Mouse (Mus musculus) macrophage (primary cell): ENCODE measurements around the gene Tuba1c. TPM values are rescaled to one million over a fixed set of nuclear protein-coding genes. Genes with fewer than 3 reads are reported as not detected.
"Not testable (repeated sequence)": the region's sequence is repeated elsewhere in the genome, so short reads cannot be mapped to it uniquely, and the experiment has no call there.

ENCODE experiments used
- H3K27ac ChIP-seq: fragments of 350-480 bp; formaldehyde crosslinking; 2 replicates; pipeline ENCODE4 v1.9.0; 2021
- H3K36me3 ChIP-seq: fragments of 350-480 bp; formaldehyde crosslinking; 2 replicates; pipeline ENCODE4 v1.9.0; 2021; ENCODE audit errors: inconsistent target
- H3K4me3 ChIP-seq: fragments of 350-480 bp; formaldehyde crosslinking; 2 replicates; pipeline ENCODE4 v1.9.0; 2021; ENCODE audit errors: inconsistent target
- H3K79me2 ChIP-seq: fragments of 350-480 bp; formaldehyde crosslinking; 2 replicates; pipeline ENCODE4 v1.9.0; 2021; ENCODE audit errors: inconsistent target
- WGBS: methylation state at CpG from one replicate; pipeline ENCODE4 v1.1.7; 2026; ENCODE audit warnings: inconsistent platforms; ENCODE audit not compliant: missing documents; 5-methylcytosine and 5-hydroxymethylcytosine counted together
- polyA plus RNA-seq: library from polyadenylated mRNA; stranded (reverse); fragments of 250-400 nt; gene quantifications from 3 replicates; pipeline ENCODE4 v1.2.4, GENCODE M21; 2018; ENCODE audit warnings: inconsistent platforms

Gene Tuba1c
- polyA plus RNA-seq, 1 experiment from 2014 or later = 315 TPM

- WGBS = 78% methylated on average over 4 of the region's 6 CpGs
- not testable (repeated sequence) for H3K79me2 ChIP-seq, H3K36me3 ChIP-seq, H3K4me3 ChIP-seq, H3K27ac ChIP-seq
Observed at GRCm38 (mm10) chr15:99045734-99046133, 16.0 kb downstream of the Tuba1c start.

GRCm38 (mm10) chr15:99049473-99050253 is 20.0 kb downstream of the Tuba1c start:
- WGBS = 39% methylated on average over 13 of the region's 13 CpGs
- H3K79me2 ChIP-seq = no peaks in the 10 kb centered on the region
- H3K27ac ChIP-seq = no peak overlapping the region
- H3K4me3 ChIP-seq = no peak overlapping the region
- H3K36me3 ChIP-seq = no peaks in the 10 kb centered on the region

GRCm38 (mm10) chr15:99053373-99053772 is 23.7 kb downstream of the Tuba1c start:
- no peak overlapping the region for H3K27ac ChIP-seq
- H3K79me2 ChIP-seq = no peaks in the 10 kb centered on the region
- no peak overlapping the region for H3K4me3 ChIP-seq
- no peaks in the 10 kb centered on the region for H3K36me3 ChIP-seq
- 90% methylated on average over 9 of the region's 9 CpGs for WGBS

- Histone ChIP-seq H3K79me2 (no peaks in the 10 kb centered on the region), H3K4me3 (no peak within 1 kb of the TSS), H3K36me3 (no peaks in the 10 kb centered on the region), H3K27ac (no peak within 1 kb of the TSS)
- WGBS = 9% methylated on average over 27 of the region's 30 CpGs
Observed at GRCm38 (mm10) chr15:99055040-99055439, 25.3 kb downstream of the Tuba1c start, which contains the start of gene Prph. Gene Prph, plus strand, starts transcription at chr15:99055174.

- 3% methylated on average over 37 of the region's 37 CpGs for WGBS
- Histone ChIP-seq H3K79me2 (no peaks in the 10 kb centered on the region), H3K27ac (no peak overlapping the region), H3K36me3 (no peaks in the 10 kb centered on the region), H3K4me3 (no peak overlapping the region)
Observed at GRCm38 (mm10) chr15:99055511-99055961, 25.8 kb downstream of the Tuba1c start.

- no peaks in the 10 kb centered on the region for H3K79me2 ChIP-seq
- no peak overlapping the region for H3K4me3 ChIP-seq
- no peaks in the 10 kb centered on the region for H3K36me3 ChIP-seq
- WGBS = 24% methylated on average over 14 of the region's 14 CpGs
- H3K27ac ChIP-seq = no peak overlapping the region
Observed at GRCm38 (mm10) chr15:99056332-99056731, 26.6 kb downstream of the Tuba1c start.

- Histone ChIP-seq H3K79me2 (no peaks in the 10 kb centered on the region), H3K4me3 (no peak overlapping the region), H3K27ac (no peak overlapping the region), H3K36me3 (no peaks in the 10 kb centered on the region)
- 71% methylated on average over 11 of the region's 12 CpGs for WGBS
Observed at GRCm38 (mm10) chr15:99065557-99066165, 36.0 kb downstream of the Tuba1c start.

- peaks cover 8% of the 10 kb centered on the region; the same call in 1 of the 2 replicates for H3K79me2 ChIP-seq
- H3K27ac ChIP-seq = no peak overlapping the region
- H3K36me3 ChIP-seq = no peaks in the 10 kb centered on the region
- no peak overlapping the region for H3K4me3 ChIP-seq
- 100% methylated on average over 1 of the region's 1 CpGs for WGBS
Observed at GRCm38 (mm10) chr15:99071988-99072387, 42.3 kb downstream of the Tuba1c start.

GRCm38 (mm10) chr15:99074019-99074599 is 44.4 kb downstream of the Tuba1c start, which contains the start of gene Troap:
Gene Troap, plus strand, starts transcription at chr15:99074575.
- WGBS = 23% methylated on average over 9 of the region's 9 CpGs
- Histone ChIP-seq H3K36me3 (no peaks in the 10 kb centered on the region), H3K79me2 (peaks cover 8% of the 10 kb centered on the region; the same call in 1 of the 2 replicates), H3K4me3 (peak within 1 kb of the TSS; percentile 68), H3K27ac (peak within 1 kb of the TSS; percentile 81)

- H3K27ac ChIP-seq = peak overlapping the region; percentile 81
- WGBS = 2% methylated on average over 44 of the region's 44 CpGs
Observed at GRCm38 (mm10) chr15:99074600-99075333, 45.1 kb downstream of the Tuba1c start.

GRCm38 (mm10) chr15:99076011-99076410 is 46.3 kb downstream of the Tuba1c start:
- H3K27ac ChIP-seq, H3K36me3 ChIP-seq, H3K4me3 ChIP-seq, H3K79me2 ChIP-seq: not testable (repeated sequence)
- WGBS = no CpG with 5 or more reads among the region's 3 CpGs

More at GRCm38 (mm10) chr15:99074600-99075333, 45.1 kb downstream of the Tuba1c start:
- Histone ChIP-seq H3K79me2 (peaks cover 8% of the 10 kb centered on the region; the same call in 1 of the 2 replicates), H3K4me3 (peak overlapping the region; percentile 68), H3K36me3 (no peaks in the 10 kb centered on the region)

GRCm38 (mm10) chr15:99078181-99078910 is 48.7 kb downstream of the Tuba1c start:
- 89% methylated on average over 15 of the region's 15 CpGs for WGBS
- no peak overlapping the region for H3K27ac ChIP-seq
- H3K4me3 ChIP-seq = no peak overlapping the region
- H3K79me2 ChIP-seq = peaks cover 8% of the 10 kb centered on the region; the same call in 1 of the 2 replicates
- no peaks in the 10 kb centered on the region for H3K36me3 ChIP-seq

GRCm38 (mm10) chr15:99079804-99080203 is 50.1 kb downstream of the Tuba1c start:
- H3K36me3 ChIP-seq = no peaks in the 10 kb centered on the region
- H3K79me2 ChIP-seq = peaks cover 8% of the 10 kb centered on the region; the same call in 1 of the 2 replicates
- H3K27ac ChIP-seq = no peak overlapping the region
- no peak overlapping the region for H3K4me3 ChIP-seq
- 73% methylated on average over 2 of the region's 3 CpGs for WGBS

GRCm38 (mm10) chr15:99082322-99082721 is 52.6 kb downstream of the Tuba1c start:
- no peak overlapping the region for H3K27ac ChIP-seq
- 95% methylated on average over 12 of the region's 12 CpGs for WGBS
- no peak overlapping the region for H3K4me3 ChIP-seq
- no peaks in the 10 kb centered on the region for H3K79me2 ChIP-seq
- H3K36me3 ChIP-seq = no peaks in the 10 kb centered on the region
